Mouse (Mus musculus) 3T3-L1 (cell line): ENCODE results near the gene Tyrobp.

Experiments
- DNase-seq: peaks from one replicate; pipeline ENCODE4 v3.0.0-alpha.2; 2015; ENCODE audit warnings: low read depth, low spot score

Tyrobp gene

DNA sequence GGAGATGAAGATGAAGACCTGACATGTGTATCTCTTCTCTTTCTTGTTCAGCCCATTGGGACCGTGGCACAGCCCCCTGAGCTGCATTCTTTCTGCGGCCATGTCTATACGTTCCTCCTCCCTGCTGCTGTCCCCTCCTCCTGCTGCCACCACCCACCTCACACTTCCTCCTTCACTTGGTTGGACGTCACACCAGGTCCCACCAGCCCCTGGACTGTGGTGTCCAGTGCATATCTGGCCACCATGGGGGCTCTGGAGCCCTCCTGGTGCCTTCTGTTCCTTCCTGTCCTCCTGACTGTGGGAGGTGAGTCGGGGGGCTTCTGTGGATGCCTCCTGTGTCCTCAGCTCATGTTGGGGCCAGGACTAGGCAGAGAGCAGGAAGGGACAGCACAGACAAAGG lies at the start of gene Tyrobp:
Tyrobp (plus strand) TSS at position 165 of the 400 bp plus-strand sequence.
- DNase-seq = no peak

DNA sequence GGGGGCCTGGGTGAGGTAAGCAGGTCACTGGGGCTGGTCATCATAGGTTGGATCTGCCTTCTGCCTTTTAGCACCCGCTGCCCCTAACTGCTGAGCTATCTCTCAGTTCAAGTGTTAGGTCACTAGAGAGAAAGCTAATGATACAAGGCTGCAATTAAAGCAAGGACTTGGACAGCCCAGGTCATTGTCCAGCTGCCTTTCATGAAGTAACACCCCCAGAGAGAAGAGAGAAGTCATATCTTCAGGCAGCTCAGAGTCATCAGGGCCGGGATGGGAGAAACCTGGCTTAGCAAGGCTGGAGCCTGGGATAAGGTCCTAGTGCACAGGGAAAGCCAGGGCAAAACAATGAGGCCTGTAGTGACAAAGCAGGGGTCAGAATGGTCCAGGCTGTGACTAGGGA lies 46.1 kb upstream of the Tyrobp start:
- DNase-seq = no peak

DNA sequence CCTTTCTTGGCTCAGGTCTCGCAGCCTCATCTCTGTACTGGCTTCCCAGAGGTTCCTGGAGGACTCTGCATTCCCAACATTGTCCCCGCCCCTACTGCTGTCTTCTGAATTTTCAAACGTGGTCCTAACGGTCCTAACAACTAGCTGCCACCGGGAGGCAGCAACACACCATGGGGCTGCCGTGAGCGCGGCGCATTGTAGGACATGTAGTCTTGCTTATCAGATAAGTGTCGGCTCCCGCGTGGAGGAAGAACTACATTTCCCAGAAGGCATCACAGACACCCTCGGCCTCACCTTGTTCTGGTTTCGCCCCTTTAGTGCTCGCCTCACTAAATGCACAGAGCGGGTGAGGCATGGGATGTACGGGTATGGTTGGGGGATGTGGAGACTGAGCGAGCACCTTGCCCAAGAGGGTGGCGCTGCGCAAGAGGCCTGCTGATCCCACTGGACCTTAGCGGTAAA lies 40.0 kb upstream of the Tyrobp start:
- peak; percentile 97 for DNase-seq

DNA sequence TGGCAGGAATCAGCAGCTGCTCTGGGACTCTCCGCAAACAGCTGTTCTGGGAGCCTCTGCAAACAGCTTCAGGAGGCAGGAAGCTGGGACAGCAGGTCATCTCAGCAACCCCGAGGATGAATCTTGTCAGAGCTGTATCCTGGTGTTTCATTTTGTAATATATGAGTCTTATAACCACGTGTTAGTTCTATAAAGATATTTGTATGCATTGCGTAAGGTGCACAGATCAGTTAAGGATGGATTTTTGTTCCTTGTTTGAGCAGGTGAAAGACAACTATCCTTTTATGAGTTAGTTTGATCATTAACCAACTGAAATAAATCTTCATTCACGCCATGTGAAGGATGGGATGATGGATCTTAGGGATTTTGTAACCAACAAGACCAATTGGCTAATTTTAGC lies 33.5 kb upstream of the Tyrobp start:
- no peak for DNase-seq

DNA sequence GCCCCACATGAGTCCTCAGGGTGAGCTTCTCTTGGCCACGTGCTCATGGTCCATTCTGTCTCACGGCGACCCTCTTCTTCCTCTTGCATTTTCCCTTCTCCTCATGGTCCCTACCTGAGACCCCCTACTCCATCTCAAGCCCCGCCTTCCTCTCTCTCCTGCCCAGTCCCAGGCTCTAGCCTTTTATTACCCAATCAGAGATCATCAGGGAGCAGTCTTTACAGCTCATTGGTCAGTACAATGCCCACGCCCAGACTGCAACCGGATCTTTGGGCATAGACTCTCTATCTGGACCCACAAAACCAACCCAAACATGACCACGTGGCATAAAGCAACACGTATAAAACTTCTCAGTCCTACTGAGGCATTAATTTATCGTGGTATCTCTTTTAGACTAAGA lies 29.5 kb upstream of the Tyrobp start:
- DNase-seq = no peak

DNA sequence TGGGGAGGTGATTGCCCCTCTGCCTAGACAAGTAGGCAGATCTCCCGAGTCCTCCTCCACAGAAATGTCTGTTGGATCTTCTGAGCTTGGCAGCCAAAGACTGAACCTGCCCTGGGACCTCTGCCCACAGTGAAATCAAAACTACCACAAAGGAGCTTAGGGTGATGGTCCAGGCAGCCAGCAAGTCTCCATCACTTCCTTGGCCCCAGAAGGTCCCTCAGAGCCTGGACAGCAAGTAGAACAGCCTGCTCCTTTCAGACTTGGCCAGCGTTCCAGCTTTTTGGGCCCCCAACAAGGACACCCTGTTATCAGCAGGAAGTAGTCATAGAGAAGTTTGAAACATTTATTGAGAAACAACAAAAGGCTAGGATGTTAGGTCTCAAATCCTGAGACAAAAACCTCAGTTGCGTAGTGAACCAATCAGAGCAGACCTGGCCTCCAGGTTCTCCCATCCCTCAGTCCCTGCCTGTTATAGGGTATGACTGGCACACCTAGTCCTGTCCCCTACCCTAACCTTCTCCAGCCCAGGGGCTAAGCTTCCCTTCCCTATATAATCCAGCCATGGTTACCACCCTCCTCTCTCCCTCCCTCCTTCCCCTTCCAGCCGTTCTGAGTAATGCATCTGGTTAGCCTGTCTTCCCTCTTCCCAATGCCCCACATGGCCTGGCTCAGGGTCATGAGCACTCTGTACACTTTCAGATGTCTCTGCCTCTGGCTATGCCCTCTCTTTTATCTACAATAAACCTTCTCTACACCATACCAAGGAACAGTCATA lies 20.6 kb upstream of the Tyrobp start:
- DNase-seq = no peak

DNA sequence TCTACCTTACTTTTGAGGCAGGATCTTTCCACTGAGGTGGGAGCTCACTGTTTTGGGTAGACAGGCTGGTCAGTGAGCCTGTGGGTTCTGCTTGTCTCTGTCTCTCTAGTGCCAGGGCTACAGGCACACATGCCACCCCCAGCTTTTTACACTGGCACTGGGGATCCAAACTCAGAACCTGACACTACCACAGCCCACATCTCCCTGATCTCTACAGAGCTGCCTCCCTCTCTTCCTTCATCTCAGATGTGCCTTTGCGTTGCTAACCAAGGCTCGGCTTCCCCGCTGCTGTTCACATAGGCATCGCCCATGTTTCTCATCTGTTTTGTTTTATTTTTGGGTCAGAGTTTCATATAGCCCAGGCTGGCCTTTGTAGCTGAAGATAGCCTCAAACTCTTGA lies 19.9 kb upstream of the Tyrobp start:
- DNase-seq = no peak

DNA sequence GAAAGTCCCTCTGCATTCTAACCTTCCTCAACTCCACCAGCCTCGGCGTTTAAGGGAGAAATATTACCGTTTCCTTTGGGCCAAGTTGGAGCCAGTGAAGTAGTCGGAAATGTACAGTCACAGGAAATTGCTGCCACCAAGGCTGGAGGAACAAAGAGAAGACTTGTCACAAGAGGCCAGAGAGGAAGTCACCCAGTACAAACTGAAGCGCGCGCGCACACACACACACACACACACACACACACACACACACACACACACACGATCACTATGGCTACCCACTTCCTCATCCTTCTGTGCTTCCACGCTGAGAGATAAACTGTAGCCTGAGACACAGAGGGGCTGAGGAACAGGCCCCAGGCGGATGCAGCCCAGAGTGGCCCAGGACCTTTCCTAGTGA lies 19.2 kb upstream of the Tyrobp start:
- DNase-seq = no peak

DNA sequence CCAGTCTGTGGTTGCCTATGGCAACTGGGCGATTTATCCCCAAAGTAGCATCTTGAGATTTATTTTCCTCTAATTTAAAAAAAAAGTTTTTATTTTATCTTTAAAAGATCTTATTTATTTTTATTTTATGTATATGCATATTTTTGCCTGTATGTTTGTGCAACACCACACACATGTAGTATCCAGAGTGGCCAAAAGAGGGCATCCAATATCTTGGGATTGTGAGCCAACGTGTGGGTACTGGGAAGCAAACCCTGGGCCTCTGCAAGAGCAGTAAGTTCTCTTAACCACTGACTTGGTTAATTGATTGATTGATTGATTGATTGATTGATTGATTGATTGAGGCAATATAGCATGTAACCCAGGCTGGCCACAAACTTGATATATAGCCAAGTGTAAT lies 18.7 kb upstream of the Tyrobp start:
- no peak for DNase-seq

DNA sequence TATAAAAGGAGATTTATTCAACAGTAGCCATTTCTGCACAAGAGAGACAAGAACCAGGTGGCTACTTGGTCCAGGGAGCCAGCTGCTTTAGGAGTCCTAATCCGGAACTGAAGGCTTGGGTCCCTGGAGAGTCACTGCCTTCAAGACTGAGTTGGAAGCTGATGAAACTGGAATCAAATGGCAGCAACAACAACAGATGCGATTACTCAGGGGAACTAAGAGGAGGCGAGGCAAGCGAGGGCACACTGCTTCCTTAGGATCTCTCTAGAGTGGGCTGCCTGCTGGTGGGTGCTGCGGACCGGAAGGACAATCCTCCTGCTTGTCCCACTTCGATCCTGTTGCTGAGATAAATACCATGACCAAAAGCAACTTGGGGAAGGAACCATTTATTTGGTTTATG lies 13.9 kb upstream of the Tyrobp start:
- peak; percentile 36 for DNase-seq

DNA sequence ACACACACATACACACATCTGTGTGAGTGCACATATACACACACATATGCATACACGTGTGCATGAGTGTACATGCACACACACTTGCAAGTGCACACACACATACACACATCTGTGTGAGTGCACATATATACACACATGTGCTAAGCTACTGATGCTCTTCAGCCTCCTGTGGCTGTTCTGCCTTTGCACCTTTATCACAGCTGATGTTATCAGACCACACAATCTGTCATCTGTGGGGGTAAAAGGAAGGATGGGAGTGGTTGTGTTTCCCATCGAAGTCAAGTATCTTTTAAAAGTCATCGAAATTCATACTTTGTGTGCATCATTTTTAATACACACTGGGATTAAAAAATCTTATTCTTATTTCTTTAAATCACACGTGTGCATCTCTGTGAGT lies 11.2 kb upstream of the Tyrobp start:
- no peak for DNase-seq

DNA sequence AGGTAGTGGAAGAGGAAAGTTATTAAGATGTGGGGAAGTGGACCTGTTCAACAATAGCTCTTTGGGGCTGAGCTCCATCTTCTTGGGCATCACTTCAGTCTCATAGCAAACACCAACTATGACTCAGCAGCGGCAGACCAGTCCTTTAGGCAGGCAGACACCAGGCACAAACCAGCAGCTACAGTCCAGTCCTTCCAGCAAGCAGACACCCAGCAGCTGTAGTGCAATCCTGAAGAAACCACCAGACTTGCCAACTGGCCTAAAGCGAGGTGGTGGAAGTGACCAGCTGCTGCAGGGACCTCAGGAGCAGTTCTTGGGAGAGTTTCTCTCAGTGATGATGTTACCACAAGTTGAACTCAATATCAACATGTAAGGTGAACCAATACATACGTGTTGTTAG lies 4.9 kb upstream of the Tyrobp start:
- DNase-seq = no peak

DNA sequence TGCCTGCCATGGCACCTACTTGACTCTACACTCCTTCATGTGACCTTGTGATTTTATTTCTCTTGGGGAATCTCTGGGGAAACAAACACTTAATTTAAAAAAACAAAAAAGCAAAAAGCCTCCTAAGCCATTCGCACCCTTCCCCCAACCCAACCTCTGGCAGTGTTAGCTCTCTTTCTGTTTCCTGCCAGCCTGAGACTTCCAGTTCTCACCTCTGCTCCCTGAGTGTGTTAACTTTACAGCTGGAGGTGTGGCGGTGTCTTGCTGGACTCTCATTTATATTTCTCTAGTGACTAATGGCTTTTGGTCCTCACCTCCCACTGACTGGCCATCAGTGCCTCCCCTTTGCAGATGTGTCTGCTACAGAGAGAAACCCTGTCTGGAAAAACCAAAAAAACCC lies 3.8 kb upstream of the Tyrobp start:
- no peak for DNase-seq

DNA sequence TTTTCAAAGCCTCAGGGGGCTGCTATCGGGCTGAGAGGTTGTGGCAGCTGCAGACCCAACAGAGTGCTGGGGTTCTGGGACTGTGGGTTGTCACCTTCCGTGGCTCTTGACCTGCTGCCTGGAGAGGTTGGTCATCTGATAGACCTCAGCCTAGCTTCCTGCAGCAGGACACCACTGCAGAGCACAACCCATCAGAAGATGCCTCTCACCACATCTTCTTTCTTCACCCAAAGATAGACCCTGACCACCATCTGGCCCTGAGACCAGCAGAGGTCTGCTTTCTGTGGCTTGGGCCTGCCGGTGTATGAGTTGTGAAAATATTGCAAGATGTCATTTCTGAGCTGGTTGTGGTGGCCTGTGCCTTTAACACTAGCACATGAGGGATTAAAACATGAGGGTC lies 2.5 kb upstream of the Tyrobp start:
- DNase-seq = no peak

DNA sequence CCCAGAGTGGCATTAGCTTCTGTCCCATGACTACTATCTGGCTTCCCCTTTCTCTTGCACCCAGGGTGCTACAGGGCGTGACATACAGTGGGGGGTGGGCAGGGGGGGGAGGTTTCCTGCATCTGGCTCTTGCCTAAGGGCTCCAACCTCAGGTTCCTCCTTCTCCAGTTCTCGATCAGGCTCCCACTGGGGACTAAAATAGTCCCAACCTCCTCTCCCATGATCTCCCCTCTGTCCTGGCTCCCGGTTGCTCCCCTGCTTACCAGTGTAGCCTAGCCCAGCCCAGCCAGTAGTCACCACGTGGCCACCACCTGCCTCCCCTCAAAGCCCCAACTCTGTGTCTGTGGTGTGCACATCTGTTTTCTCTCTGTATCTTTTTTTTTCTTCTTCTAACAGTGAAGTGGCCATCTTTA lies 819 bp upstream of the Tyrobp start:
- DNase-seq = no peak

DNA sequence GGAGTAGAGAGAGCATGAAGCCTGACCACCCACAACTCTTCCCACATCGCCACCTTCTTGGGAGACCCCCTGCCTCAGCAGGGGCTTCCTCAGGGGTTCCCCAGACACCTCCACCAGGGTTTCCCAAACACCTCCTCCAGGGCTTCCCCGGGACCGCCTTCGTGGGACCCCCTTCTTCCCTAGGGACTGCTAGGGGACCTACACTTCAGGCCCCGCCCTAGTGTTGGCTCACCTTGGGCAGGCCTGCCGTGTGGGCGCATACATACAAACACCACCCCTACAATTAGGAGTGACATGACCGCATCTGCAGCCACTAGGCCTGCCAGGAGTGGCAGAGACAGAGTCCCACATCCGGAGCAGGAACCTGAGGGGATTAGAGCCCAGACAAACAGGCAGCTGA lies 4.3 kb downstream of the Tyrobp start:
- no peak for DNase-seq

DNA sequence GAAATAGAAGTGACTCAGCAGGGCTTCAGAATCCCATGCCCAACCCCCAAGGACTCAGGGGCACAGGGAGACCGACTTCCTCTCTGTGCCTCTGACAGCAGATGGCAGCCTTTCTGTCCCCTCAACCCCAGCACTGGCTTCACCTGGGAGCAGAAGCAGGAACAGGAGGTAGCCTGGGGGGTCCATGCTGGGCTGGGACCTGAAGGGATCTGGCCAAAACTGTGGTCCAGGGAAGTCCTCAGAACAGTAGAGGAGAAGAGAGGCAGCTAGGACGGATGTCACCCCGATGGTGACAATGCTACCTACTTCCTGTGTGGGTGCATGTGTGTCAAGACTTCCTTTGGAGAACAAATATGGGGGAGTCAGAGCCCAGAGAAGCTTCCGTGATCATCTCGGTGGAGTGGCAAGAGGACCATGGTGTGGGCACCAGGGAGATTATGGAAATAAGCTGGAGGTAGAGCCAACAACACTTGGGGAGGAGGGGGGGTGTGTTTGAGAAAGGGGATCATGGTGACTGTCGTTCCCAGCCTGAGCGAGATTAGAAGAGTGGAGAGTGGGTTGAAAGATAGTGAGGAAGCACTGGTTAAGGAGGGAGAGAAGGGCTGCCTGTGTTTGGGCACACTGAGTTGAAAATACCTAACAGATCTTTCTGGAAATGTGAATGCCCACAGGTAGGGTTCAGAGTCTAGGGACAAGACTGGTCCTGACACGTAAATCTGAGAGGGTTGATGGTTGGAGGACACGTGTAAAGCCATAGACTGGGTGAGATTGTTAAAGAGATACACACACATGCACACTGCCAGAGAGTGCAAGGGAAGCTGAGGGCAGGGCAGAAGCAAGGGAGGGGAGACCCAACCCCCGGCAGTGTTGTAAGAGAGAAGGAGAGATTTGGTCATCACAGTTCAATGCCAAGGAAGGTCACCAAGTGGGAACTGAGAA lies 6.3 kb downstream of the Tyrobp start, which contains the start of gene Hcst:
Hcst (minus strand) TSS at position 294 of the 939 bp plus-strand sequence.
- no peak for DNase-seq

DNA sequence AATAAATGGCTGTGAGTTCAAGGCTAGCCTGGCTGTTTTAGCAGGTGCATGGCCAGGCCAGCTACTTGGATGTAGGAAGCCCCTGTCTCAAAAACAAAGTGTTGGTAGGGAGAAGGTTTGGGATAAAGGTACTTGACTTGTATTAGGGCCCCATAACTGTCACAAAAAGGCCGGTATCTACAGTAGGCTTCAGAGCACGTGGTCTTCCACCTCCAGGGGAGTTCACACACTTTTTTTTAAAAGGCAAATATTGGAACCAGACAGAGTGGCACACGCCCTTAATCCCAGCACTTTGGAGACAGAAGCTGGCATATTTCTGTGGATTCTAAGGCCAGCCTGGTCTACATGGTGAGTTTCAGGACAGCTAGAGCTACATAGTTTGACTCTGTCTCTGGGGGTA lies 7.1 kb downstream of the Tyrobp start:
- no peak for DNase-seq

DNA sequence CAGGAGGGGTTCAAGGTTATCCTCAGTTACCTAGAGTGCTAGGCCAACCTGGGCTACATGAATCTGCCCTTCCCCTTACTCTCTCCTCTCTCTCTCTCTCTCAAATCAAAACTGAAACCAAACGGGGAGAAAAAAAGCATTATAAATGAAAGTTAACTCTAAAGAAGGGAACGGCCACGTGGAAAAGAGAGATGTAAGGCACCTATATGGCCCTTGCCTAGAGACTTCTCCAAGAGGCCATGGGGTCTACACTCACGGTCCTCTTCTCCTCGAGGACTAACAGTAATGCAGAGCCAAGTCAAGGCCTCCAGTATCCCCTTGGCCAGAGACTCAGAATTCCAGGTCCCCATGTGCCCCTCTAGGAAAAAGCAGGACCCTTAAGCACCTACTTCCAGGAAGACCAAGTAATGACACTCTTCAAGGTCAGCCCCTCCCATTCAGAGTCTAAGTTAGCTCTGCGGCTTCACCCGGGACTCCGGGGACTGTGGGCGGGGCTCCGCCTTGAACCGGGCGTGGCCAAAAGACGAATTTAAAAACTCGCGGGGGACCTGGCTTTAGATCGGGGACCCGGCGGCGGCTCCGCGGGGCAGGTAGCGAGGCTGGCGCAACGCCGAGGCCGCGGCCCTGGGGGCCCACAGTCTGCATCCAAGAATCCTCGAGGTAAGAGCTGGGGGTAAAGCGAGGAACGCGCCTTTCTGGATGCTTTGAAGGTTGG lies 7.8 kb downstream of the Tyrobp start, which contains the start of gene Nfkbid:
Nfkbid (plus strand) TSS at position 558 of the 715 bp plus-strand sequence.
- DNase-seq = no peak

DNA sequence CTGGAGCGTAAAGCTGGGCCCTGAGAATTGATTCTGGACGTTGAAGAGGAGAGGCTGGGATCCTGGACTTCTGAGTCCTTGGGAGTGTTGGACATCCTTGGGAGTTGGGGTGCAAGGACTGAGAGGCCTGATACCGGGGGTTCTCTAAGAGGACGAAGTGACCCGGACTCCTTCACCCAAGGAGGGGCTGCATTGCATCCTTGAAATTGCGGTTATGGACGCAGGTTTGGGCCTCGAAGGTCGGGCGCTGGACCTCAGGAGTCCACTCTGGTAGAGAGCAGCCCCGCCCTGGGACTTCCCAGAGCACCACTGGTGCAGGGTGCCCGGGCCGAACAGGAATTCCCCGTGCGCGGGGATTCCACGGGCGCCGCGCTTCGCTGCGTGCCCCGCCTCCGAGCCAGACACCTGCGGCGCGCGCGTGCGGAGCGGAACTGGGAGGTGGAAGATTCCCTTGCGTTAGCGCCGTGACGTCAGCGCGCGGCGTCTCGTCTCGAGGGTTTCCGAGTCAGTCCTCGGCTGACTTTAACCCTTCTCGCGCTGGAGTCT lies 8.4 kb downstream of the Tyrobp start:
- peak; percentile 32 for DNase-seq

DNA sequence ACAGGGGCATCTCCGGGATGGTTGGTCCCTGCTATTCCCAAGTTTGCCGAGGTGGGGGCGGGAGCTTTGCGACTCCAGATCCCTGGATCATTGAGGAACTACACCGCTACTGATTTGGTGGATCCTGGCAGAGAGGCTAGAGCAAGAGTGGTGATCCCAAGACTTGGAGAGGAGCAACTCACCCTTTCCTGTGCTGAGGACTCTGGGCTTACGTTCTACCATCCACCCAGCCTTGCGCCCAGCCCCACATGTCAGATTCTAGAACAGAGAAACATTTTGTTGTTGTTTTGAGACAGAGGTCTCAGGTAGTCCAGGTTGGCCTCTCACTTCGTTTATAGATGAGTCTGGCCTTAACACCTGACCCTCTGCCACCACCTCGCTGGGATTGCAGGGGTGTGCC lies 9.0 kb downstream of the Tyrobp start:
- no peak for DNase-seq
